Mouse (Mus musculus): ENCODE data around the gene F2r. TPM values are rescaled to one million over a fixed set of nuclear protein-coding genes. Genes with fewer than 3 reads are reported as not detected.

F2r gene
- total RNA-seq, 2 experiments from 2014 or later, result 8.8 to 10.3 TPM

DNA sequence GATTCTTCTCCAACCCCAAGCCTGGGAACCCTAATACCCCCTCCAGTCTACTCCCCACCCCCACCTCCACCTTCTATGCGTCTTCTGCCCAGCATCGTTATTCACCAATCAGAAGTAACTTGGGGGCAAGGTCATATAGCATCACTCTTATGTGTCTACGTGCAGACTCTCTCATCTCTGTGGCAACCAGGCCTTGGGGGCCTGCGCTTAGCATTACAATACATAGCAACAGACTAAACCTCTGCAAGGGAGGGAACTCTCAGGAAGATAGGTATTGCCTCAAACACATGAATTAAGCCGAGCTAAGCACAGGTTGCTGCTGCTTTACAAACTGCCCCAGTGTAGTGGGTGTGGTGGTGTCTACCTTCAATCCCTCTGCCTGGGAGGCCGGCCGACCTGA, 21.6 kb downstream of the F2r start:
- no peak for DNase-seq (ENCODE audit: low spot score in 2 of 2)

DNA sequence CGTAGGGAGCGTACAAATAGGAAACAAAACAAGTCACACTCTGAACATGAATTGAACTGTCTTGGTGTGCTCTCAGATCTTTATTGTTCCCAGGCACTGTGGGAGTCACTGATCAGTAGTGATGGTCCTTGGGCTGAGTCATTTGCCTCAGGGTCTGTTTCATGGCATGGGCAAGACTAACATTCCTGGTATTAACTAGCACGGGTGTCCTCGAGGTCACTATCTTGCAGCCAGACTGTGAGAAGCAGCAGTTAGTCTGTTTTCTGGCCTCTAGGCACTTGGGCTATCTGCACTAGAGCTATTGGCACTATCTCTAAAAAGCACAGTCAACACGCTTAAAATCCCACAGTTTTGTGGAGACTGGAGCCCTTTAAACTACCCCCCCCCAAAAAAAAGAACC, 22.4 kb downstream of the F2r start:
- no peak for DNase-seq (ENCODE audit: low spot score in 2 of 2)

DNA sequence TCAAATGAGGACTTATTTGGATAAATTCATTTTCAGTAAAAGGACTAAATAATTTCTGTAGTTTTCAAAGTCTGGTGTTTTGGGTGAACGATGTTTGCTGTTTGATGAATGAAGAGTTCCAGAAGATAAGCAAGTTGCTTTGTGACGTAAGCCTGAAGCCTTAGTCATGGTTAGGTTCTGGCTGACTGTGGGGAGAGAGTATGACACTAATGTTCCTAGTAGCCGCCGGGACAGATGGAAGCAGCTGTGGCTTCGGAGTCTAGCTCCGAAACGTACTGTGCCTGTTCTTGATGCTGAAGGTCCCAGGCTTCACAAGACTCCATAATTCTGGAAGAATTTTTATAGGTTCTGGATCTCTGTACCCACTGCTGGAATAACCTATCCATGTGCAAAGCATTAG, 22.9 kb downstream of the F2r start:
- DNase-seq (ENCODE audit: low spot score in 2 of 2), result no peak

- DNase-seq (ENCODE audit: low spot score in 2 of 2), result no peak
These were observed 25.4 kb downstream of the F2r start for GRCm38 (mm10) chr13:95592860-95593259.

GRCm38 (mm10) chr13:95591606-95592005, 26.7 kb downstream of the F2r start:
- DNase-seq (ENCODE audit: low spot score in 2 of 2), result no peak

DNA sequence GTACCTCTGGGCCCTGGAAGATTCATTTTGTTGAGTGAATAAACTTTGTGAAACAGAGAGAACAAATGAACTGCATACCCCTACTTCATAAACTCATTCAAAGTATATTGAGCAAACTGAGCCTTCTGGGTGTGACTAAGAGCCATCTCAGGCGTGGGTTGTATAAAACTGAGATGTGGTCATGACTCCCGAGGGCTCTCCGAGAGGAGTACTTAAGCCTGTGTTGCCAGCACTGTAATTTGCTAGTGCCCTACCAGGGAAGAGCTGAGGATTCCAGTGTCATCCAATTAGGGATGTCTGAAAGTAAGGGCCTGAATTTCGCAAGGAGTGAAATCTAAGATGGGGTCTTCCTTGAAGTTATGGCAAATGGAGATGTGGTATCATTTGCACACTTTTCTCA, 30.7 kb downstream of the F2r start:
- no peak for DNase-seq (ENCODE audit: low spot score in 2 of 2)

GRCm38 (mm10) chr13:95584898-95585297, 33.4 kb downstream of the F2r start:
- DNase-seq (ENCODE audit: low spot score in 2 of 2), result no peak

DNA sequence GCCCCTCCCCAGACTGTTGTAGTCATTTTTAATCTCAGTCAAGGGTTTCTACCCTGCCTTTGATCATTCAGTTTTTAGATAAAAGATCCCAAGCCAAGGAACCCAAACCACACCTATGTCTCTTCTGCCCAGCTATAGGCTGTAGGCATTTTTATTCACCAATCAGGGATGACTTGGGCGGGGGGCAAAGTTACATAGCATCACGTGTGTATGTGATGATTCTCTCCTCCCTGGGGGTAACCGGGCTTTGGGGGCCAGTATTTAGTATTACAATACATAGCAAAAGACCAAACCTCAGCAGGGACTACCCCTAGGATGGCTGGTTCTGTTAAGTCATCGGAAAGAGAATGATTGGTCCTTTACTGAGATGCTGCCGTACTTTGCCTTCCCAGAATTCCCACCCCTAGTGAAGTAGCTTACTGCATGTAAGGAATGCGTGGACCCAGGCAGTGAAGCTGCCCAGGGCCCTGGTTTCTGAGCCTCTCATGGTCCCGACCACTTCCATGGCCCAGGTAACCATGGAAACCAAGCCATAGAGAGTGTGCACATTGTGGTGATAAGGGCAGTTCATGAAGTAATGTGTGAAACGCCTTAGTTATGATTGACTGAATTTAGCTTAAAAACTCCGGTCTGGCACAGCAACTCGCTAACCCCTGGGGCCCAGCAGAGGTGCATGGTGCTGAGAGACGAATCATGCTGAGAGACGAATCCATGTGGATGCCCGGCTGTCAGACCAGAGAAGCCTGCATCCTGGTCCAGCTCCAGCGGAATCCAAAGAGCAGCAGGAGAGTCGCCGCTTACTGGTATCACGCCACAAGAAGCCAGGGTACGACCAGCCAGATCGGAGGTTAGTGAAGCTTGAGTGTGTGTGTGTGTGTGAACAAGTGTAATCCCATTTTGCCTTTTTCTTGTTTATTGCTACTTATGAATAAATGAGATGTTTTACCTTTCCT, 34.8 kb downstream of the F2r start:
- no peak for DNase-seq (ENCODE audit: low spot score in 2 of 2)

DNA sequence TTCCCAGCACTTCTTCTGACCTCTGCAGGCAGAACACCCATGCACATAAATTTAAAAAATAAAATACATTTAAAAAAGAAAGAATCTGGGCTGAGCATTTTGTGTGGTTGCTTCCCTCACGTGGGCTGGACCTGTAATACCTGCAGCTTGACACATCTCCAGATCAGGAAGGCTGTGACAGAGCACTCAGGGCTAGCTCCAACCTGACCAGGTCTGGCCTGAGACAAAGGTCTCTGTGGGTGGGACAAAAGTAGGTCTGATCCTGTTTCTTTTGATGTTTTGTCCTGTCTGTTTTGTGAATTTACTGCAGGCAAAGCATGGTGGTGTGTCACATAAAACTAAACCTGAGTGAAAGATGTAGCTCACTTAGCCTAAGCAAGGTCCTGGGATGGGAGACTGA, 36.4 kb downstream of the F2r start:
- no peak for DNase-seq (ENCODE audit: low spot score in 2 of 2)

DNA sequence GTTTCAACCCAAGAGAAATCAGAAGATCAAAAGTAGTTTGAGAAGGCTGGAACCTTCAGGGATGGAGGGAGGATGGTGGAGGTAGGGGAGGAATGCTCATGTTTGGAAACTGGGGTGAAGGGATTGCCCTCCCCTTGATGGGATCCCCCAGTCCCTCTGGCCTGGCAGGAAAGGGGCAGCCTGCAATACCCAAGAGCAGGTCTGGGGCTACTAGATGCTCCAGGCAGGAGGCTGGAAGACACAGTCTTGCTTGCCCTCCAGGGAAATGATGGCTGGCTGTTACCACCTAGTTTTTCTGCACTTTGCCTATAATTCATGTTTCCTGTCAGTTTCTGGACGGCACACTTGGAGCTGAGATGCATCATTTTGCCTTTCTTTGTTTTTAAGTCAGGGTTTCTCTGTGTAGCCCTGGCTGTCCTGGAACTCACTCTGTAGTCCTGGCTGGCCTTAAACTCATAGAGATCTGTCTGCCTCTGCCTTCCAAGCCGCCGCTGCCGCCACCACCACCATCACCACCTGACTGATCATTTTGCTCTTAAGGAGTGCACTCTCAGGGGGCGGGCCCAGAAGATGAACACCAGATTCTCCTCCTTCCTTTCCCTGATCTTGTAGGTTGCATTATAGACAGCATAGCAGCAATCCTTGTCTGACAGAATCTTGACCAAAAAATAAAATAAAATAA, 40.1 kb downstream of the F2r start:
- DNase-seq (ENCODE audit: low spot score in 2 of 2), result no peak

GRCm38 (mm10) chr13:95570877-95571276, 47.4 kb downstream of the F2r start:
- no peak for DNase-seq (ENCODE audit: low spot score in 2 of 2)

DNA sequence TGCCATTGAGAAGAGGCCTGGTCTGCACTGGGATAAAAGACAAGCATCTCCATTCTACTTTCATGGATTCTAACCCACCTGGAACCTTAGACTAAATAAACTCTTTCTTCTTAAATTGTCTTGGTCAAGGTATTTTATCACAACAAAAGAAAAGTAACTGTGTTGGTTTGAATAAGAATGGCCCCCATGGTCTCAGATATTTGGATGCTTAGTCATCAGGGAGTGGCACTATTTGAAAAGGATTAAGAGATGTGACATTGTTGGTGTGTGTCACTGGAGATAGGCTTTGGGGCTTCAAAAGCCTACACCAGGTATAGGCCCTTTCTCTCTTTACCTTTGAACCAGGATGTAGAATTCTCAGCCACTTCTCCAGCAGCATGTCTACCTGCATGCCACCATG, 49.0 kb downstream of the F2r start:
- DNase-seq (ENCODE audit: low spot score in 2 of 2), result no peak

DNA sequence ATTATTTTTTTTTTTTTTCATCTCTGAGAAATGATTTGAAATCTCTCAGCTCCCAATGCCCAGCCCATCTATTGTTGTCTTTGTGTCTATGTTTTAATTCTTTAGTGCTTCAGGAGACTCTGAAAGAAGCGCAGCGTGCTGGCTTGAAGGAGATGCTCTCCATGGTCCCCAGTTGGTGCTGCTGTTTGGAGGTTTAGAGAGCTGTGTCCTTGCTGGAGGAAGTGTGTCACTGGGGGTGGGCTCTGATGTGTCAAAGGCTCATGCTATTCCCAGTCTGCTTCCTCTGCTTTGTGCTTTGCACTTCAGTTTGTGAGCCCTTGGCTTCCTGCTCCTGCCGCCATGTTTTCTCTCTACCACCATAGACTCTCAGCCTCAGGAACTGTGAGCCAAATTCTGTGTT, 50.0 kb downstream of the F2r start:
- DNase-seq (ENCODE audit: low spot score in 2 of 2), result no peak

DNA sequence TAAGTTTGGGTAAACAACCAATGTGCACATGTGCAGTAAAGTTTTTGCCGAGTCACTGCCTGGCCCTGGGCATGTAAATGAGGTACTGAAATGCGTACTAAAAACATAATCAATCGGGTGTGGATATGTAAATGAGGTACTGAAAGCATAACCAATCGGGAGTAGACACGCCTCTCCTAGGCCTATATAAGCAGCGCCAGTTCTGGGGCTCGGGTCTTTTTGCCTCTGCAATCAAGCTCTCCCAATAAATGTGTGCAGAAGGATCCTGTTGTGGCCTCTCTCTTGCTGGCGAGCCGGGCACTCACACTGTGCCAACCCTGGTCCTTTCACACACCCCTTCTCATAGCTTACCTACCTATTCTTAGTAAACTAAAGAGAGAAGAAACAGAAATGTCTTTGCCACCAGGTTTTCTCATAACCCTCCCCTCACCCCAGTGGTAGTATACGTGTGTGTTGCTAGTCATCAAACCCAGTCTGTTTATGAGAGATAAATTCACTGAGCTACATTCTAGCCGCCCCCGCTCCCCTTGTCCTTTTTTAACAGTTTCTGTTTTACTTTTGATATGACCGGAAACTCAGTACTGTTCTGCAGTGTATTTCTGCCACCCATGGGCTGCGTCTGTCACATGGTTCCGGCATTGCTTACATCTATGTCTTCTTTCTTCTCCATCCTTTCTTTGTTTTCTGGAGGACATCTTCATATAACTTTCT, 51.3 kb downstream of the F2r start:
- no peak for DNase-seq (ENCODE audit: low spot score in 2 of 2)

DNA sequence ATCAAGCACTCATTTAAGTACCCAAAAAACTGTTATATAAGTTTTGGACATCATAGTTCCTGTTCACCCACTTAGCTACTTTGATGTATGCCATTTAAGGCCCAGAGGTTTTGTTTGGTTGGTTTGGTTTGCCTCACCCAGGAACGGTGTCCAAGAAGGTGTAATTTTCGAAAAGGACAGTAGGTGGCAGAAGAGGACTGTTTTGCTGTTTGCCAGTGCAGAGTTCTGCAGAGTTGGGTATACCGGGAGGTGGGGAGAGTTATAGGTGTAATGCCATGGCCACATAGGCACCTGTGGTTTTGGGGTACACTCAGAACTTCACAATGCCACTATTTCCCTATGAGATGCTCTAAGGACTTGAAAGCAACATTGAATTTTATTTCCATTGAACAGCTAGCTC, 54.6 kb downstream of the F2r start:
- peak; percentile 74 to 88 for DNase-seq (ENCODE audit: low spot score in 2 of 2)

- peak; percentile 29 to 72 for DNase-seq (ENCODE audit: low spot score in 2 of 2)
These were observed 55.1 kb downstream of the F2r start for GRCm38 (mm10) chr13:95563066-95563610.

- DNase-seq (ENCODE audit: low spot score in 2 of 2), result no peak
These were observed 61.0 kb downstream of the F2r start for GRCm38 (mm10) chr13:95557326-95557725.

DNA sequence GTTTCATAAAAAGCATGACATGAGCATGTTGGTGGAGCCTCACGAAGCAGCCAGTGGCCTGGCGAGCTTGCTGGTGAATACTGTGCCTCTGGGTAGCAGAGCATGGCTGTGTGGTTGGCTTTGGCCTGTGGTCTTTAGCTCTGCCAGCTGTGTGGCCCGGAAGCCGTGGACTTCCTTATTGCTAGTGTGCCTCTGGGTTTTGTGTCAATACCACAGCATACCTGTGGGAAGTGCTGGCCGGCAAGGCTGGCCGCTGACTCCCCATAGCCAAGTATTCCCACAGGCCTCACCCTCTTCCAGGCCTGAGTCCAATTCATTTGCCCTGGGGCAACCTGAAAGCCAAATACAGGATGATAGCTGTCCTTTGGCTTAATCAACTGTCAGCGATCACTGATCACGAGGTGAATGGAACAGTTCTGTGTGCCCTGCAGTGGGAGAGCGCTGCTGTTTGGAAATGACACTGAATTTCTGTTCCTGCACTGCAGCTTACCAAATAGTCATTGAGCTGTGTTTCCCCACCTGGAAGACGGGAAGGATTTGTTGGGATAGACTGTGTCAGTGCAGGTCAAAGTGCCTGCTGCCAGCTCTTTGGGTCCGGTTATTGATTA, 64.3 kb downstream of the F2r start:
- no peak for DNase-seq (ENCODE audit: low spot score in 2 of 2)

Data from layer of hippocampus, postnatal 14 days (tissue).